Mouse (Mus musculus): ENCODE data around the gene Eif3g.

DNA sequence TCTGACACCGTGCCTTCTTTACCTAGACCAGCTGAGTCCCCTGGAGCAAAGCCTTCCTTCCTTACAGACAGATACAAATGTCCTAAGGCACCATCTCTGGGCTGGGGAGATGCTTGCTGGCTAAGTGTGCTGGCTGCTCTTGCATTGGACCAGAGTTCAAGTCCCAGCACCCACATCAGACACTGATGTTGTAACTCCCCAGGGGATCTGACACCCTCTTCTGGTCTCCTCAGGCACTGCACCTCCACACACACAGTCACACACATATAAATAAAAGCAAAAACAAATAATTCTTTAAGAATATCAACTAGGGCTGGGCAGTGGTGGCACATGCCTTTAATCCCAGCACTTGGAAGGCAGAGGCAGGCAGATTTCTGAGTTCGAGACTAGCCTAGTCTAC lies 48.2 kb downstream of the Eif3g start:
- TF ChIP-seq CTCF (IDR thresholded peaks at IDR 0.05; ENCODE audit: low read depth) (no peak), EP300 (optimal IDR thresholded peaks at IDR 0.05) (no peak)

Data from stomach, postnatal 0 days (tissue).